14 mouse cellular contexts compared by ENCODE assay signal in genomic region chr7:117440994-117441393, GRCm38 (mm10).
A peak's percentile ranks its signal among the peaks of the same experiment; 100 is the strongest.
DNase-seq lines count a peak whose midpoint lies in the region; ATAC-seq lines count a peak whose summit lies in the region.
"Had no signal": no experiment of that assay in that cellular context is flagged by ENCODE, and none has a peak within 500 bp of the region (broad histone marks: within the 10 kb centered on the region; RNA-seq: fewer than 3 reads in every experiment).

No protein-coding gene starts in this region.

- no peaks in the 10 kb centered on the region for H3K27me3 ChIP-seq in kidney, embryonic 16.5 days (ENCODE audit: insufficient read depth, low read length)
- H3K27me3 ChIP-seq: hindbrain, embryonic 13.5 days had no signal

- H3K36me3 ChIP-seq in kidney, embryonic 16.5 days (ENCODE audit: insufficient read depth, low read length), result no peaks in the 10 kb centered on the region
- H3K36me3 ChIP-seq: hindbrain, embryonic 13.5 days had no signal

- peak; percentile 71 for DNase-seq in kidney, adult 11 months
- peak; percentile 49 for DNase-seq in gastrocnemius, postnatal 25 days
- peak; percentile 53 for DNase-seq in left cerebral cortex, adult 11 months (ENCODE audit: low spot score)
- DNase-seq in right cerebral cortex, postnatal 25 days, result peak; percentile 59
- no peak for DNase-seq in liver
- no peak for DNase-seq in thymus, postnatal 36 days
- no peak for DNase-seq in heart, adult 9 months (ENCODE audit: low spot score in 2 of 2)
- DNase-seq: adrenal gland, postnatal 25 days; cerebellum, adult 2 months; retina, postnatal 1 day had no signal

- H3K9me3 ChIP-seq in kidney, embryonic 16.5 days (ENCODE audit: low read length), result no peaks in the 10 kb centered on the region
- H3K9me3 ChIP-seq: hindbrain, embryonic 13.5 days had no signal

- WGBS in kidney, embryonic 16.5 days, result 84% methylated on average over 3 of the region's 3 CpGs

- no peak for ATAC-seq in kidney, embryonic 16.5 days (ENCODE audit: low FRiP score, low TSS enrichment)
- ATAC-seq: forebrain, embryonic 14.5 days had no signal

- H3K9ac ChIP-seq in kidney, embryonic 16.5 days (replicated peaks; ENCODE audit: low read length), result no peak overlapping the region
- H3K9ac ChIP-seq: hindbrain, embryonic 13.5 days had no signal

- no peak overlapping the region for H3K4me2 ChIP-seq in kidney, embryonic 16.5 days (replicated peaks; ENCODE audit: low read depth, low read length)
- H3K4me2 ChIP-seq: heart, embryonic 11.5 days; hindbrain, embryonic 13.5 days had no signal

- H3K4me1 ChIP-seq in kidney, embryonic 16.5 days (ENCODE audit: insufficient read depth, low read length), result no peaks in the 10 kb centered on the region

- H3K27ac ChIP-seq in kidney, embryonic 16.5 days (ENCODE audit: low read length), result no peak overlapping the region
- H3K27ac ChIP-seq: hindbrain, embryonic 13.5 days had no signal

- H3K4me3 ChIP-seq in kidney, embryonic 16.5 days (ENCODE audit: low read length), result no peak overlapping the region
- H3K4me3 ChIP-seq: hindbrain, embryonic 13.5 days had no signal

Comparison
In these comparisons a context has a peak if more than half of its experiments do, and no peak if none do; other contexts are left out.
1. DNase-seq: peak in kidney, adult 11 months (single experiment), gastrocnemius, postnatal 25 days (single experiment), left cerebral cortex, adult 11 months (single experiment) and right cerebral cortex, postnatal 25 days (single experiment); none in liver (single experiment), thymus, postnatal 36 days (0 of 2) and heart, adult 9 months (0 of 2).